Mouse (Mus musculus) lung, postnatal 14 days (tissue): ENCODE results near the gene Pcbp3.
"Not testable (repeated sequence)": the region's sequence is repeated elsewhere in the genome, so short reads cannot be mapped to it uniquely, and the experiment has no call there.

Source experiments
- DNase-seq: peaks from one replicate; pipeline ENCODE4 v3.0.0; 2021

The Pcbp3 gene

DNA sequence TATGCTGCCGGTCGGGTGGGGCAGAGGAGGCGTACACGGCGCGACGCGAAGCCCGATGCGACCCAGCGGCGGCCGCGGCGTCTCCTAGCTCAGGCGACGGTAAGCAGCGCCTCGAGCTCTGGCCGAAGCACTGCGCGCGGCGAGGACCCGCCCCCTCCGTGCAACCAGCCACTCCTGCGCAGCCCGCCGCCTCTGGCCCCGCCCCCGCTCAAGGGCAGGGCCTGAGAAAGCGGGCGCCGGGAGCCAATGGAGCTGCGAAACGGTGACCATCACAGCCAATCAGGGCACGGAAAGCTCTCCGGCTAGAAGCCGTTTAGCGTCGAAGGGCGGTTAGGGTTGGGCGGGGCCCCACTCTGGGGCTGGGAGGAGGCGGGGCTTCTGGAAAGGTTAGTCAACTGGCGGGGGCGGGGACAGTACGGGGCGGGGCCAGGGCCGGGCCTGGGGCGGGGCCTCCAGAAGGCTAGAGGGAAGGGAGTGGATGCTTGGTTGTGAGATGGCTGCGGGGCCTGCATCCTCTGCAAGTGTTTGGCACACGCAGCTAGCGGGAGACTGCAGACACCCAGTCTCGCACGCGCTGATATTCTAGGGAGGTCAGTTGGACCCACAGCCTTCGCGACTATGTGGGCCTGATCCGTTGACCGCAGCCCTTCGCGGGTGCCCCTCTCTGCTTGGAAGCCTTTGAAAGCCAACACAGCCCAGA lies at the start of gene Pcbp3:
Gene Pcbp3 (minus strand): TSS at position 98 of the 700 bp plus-strand sequence.
- peak; percentile 96 for DNase-seq

GRCm38 (mm10) chr10:77008698-77009097 lies 47.0 kb upstream of the Pcbp3 start:
- no peak for DNase-seq

- no peak for DNase-seq
These were observed 46.4 kb upstream of the Pcbp3 start for GRCm38 (mm10) chr10:77008109-77008561.

GRCm38 (mm10) chr10:77007433-77008108 lies 45.9 kb upstream of the Pcbp3 start:
- no peak for DNase-seq

- DNase-seq = no peak
These were observed 43.2 kb upstream of the Pcbp3 start for GRCm38 (mm10) chr10:77004936-77005335.

- peak; percentile 77 for DNase-seq
These were observed 36.2 kb upstream of the Pcbp3 start for GRCm38 (mm10) chr10:76997759-76998513.

DNA sequence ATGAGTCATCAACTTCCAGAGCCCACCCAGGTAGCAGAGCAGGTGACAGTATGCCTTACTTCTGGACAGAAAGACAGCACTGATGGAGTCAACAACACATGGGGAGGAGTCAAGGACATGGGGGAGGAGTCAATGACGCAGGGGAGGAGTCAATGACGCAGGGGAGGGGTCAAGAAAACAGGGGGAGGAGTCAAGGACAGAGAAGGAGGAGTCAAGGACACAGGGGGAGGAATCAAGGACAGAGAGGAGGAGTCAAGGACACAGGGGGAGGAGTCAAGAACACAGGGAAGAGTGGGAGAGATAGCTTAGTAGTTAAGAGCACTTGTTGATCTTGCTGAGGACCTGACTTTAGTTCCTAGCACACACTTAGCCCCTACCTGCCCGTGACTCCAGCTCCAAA lies 30.8 kb upstream of the Pcbp3 start:
- no peak for DNase-seq

DNA sequence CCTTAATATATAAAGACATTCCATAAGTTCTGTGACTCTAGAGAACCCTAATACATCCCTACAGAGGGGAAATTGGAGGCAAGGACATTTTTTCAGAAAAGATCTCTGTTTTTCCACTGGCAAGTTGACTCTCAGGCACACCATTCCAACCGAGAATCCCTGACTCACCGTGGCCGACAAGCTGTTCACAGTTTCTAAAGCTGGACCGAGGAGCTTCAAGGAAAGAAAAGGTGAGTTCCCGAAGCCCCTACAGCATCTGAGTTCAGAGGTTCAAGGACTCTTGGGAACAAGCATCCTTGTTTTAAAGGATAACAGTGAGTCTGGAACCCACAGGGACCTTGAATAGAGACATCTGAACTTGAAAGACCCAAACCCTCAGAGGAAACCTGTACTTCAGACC lies 26.9 kb upstream of the Pcbp3 start:
- DNase-seq = no peak

DNA sequence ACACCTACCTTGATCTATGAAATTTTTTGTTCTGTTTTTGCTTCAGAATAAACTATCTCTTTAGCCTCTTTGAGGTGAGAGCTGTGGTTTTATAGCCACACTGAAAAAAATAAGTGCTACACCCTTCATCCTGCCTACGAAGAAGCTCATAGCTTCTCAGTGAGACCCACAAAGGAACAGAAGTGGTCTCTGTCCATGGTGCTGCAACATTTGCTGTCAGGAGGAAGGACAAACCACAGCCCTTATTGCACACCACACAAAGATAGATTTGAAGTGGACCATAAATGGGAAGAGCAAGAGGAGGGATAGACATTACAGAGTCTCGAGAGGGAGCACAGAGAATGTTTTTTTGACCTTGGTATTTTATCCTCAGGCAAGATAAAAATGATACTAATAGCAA lies 16.4 kb upstream of the Pcbp3 start:
- DNase-seq = peak; percentile 46

DNA sequence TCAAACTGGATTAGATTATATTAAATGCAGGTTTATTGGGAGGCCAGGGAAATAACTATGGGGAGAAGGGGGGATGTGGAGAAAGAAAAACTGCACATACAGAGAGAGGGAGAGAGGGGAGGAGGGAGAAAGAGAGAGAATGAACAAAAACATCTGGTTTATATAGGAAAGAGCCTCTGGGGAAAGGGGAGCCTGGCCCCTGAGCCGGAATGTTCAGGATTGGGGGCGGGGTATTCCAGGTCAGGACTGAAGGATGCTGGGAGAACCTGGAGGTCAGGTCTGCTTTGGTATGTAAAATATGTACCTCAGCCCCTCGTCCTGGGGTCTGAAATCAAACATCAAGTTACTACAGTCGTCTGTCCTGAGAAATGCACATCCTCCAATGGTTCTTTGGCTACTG lies 15.0 kb upstream of the Pcbp3 start:
- no peak for DNase-seq

DNA sequence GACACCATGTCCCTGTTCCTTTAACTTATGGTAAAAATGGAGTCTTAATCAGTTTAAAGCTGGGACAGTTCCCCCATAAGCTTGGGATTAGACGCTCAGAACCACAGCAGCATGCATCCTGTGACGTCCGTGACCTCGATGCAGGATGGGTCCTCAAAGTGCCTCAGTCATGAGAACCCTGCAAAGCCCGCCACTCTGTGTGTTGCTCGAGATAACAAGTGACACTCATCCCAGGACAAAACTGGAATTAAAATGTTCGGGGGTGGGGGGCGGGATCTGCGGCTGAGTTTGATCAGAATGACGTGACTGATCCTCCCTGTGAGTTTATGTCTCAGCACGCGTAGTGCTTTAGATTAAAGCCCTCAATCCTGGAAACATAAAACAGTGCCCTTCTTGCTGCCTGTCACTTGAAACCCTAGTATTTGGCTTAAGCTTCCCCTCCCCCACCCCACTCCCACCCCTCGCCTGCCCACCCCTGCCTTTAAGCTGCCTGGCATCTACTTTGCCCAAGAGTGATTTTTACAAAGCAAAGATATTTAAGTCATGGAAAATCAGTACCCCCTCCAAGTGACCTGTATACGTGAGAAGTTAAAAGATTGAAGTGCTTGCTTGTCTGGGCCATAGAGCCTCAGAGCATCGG lies 12.2 kb upstream of the Pcbp3 start:
- no peak for DNase-seq

- not testable (repeated sequence) for DNase-seq
These were observed 10.6 kb upstream of the Pcbp3 start for GRCm38 (mm10) chr10:76972318-76972717.

- no peak for DNase-seq
These were observed 9.3 kb upstream of the Pcbp3 start for GRCm38 (mm10) chr10:76970974-76971373.

- DNase-seq = peak; percentile 18
These were observed 2.7 kb upstream of the Pcbp3 start for GRCm38 (mm10) chr10:76964436-76964835.

GRCm38 (mm10) chr10:76963997-76964396 lies 2.3 kb upstream of the Pcbp3 start:
- peak; percentile 33 for DNase-seq

DNA sequence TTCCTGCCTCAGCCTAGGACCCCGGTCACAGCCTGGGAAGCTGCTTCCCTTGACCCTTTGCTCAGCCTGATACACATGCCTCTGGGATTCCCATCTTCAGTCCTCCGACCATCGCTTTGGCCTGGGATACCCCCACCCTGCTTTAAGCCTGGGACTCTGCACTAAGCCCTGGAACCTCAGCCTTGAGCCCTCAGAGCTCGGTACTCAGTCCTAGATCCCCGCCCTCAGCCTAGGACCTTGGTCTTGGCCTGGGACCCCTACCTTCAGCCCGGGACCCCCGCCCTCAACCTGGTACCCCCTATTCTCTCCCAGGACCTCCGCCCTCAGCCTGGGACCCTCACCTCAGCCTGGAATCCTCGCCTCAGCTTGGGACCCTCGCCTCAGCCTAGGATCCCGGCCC lies 531 bp downstream of the Pcbp3 start:
- DNase-seq = no peak

- peak; percentile 35 for DNase-seq
These were observed 3.5 kb downstream of the Pcbp3 start for GRCm38 (mm10) chr10:76958201-76958600.

DNA sequence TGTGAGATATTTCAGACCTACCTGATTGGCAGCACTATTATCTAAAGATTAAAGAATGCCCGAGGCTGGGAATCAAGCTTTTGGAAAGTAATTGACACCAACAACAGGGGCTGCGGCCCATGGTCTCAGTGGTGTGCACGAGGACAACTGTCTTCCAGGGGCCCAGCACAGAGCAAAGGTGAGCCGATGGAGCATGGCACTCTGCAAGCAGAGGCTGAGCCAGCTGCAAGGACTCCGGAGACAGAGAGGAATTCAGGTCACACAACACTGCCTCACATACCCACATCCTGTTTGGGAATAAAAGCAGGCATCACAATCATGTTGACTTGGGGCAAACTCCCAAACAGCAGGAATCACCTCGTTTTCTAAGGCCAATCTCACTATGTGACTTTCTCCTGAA lies 5.5 kb downstream of the Pcbp3 start:
- no peak for DNase-seq

- no peak for DNase-seq
These were observed 20.6 kb downstream of the Pcbp3 start for GRCm38 (mm10) chr10:76941038-76941437.

- no peak for DNase-seq
These were observed 24.9 kb downstream of the Pcbp3 start for GRCm38 (mm10) chr10:76936827-76937226.

DNA sequence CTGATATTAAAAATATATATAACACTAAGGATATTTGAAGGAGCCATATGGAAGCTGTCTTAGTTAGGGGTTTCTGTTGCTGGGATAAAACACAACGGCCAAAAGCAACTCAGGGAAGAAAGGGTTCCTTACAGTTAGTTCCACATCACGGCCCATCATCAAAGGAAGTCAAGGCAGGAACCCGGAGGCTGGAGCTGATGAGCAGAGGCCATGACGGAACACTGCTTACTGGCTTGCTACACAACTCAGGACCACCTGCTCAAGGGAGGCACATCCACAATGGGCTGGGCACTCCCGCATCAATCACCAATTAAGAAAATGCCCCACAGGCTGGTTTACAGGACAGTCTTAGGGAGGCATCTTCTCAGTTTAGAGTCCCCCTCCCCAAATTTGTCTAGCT lies 26.9 kb downstream of the Pcbp3 start:
- no peak for DNase-seq

GRCm38 (mm10) chr10:76931794-76932193 lies 29.9 kb downstream of the Pcbp3 start:
- DNase-seq = no peak

GRCm38 (mm10) chr10:76931122-76931521 lies 30.6 kb downstream of the Pcbp3 start:
- DNase-seq = peak; percentile 72
